Mouse (Mus musculus) embryonic facial prominence, embryonic 15.5 days (tissue): ENCODE data around the gene Sp6. TPM values are rescaled to one million over a fixed set of nuclear protein-coding genes. Genes with fewer than 3 reads are reported as not detected.

Experiments used
- ATAC-seq: fragments of 200-750 bp; cut with Nextera tagmentation; 2 replicates; pipeline ENCODE4 v1.8.0; 2017; ENCODE audit warnings: low read depth, moderate TSS enrichment; ENCODE audit not compliant: insufficient number of reproducible peaks, low FRiP score, low TSS enrichment
- H3K27ac ChIP-seq: fragments of 300-500 bp; sonication (generic); replicated peaks from 2 replicates; pipeline ENCODE4 v1.5.1; 2015; ENCODE audit warnings: mild to moderate bottlenecking, inconsistent platforms
- H3K27me3 ChIP-seq: fragments of 300-500 bp; sonication (generic); 2 replicates; pipeline ENCODE4 v1.6.1; 2015; ENCODE audit warnings: inconsistent platforms
- H3K36me3 ChIP-seq: fragments of 300-500 bp; sonication (generic); 2 replicates; pipeline ENCODE4 v1.6.1; 2015; ENCODE audit warnings: mild to moderate bottlenecking, inconsistent platforms
- H3K4me1 ChIP-seq: fragments of 300-500 bp; sonication (generic); 2 replicates; pipeline ENCODE4 v1.6.1; 2015; ENCODE audit warnings: inconsistent platforms
- H3K4me2 ChIP-seq: fragments of 300-500 bp; sonication (generic); replicated peaks from 2 replicates; pipeline ENCODE4 v1.6.1; 2015; ENCODE audit warnings: mild to moderate bottlenecking, inconsistent platforms
- H3K4me3 ChIP-seq: fragments of 300-500 bp; sonication (generic); replicated peaks from 2 replicates; pipeline ENCODE4 v1.5.1; 2015; ENCODE audit warnings: mild to moderate bottlenecking, inconsistent platforms
- H3K9ac ChIP-seq: fragments of 300-500 bp; sonication (generic); 2 replicates; pipeline ENCODE4 v1.6.1; 2015; ENCODE audit warnings: inconsistent platforms
- H3K9me3 ChIP-seq: fragments of 300-500 bp; sonication (generic); replicated peaks from 2 replicates; pipeline ENCODE4 v1.6.1; 2016; ENCODE audit warnings: inconsistent platforms
- WGBS: fragments of 180-500 bp; shearing (Covaris S2); methylation state at CpG from one replicate; pipeline ENCODE4 v1.1.7; 2015; 5-methylcytosine and 5-hydroxymethylcytosine counted together
- microRNA-seq: library from miRNA; unstranded; fragments of <30 nt; microRNA quantifications from one replicate; pipeline ENCODE4, GENCODE M21; 2016; ENCODE audit warnings: borderline number of aligned reads
- polyA plus RNA-seq: library from polyadenylated mRNA; unstranded; fragments of >200 nt; fragmentation: Nextera tagmentation; extraction: Ambion mirVana; gene quantifications from 2 replicates; pipeline ENCODE4 v1.2.1, GENCODE M21; 2015

Sp6 gene
- polyA plus RNA-seq, 1 experiment from 2014 or later = 26.7 TPM

- Histone ChIP-seq H3K4me2 (no peak overlapping the region), H3K27me3 (no peaks in the 10 kb centered on the region), H3K4me1 (no peaks in the 10 kb centered on the region), H3K36me3 (peaks cover 25% of the 10 kb centered on the region), H3K9ac (no peak overlapping the region), H3K4me3 (no peak overlapping the region), H3K9me3 (no peaks in the 10 kb centered on the region), H3K27ac (no peak overlapping the region)
- WGBS = 48% methylated on average over 22 of the region's 22 CpGs
- no peak for ATAC-seq
These were observed 53.6 kb downstream of the Sp6 start for GRCm38 (mm10) chr11:97066656-97067360.

DNA sequence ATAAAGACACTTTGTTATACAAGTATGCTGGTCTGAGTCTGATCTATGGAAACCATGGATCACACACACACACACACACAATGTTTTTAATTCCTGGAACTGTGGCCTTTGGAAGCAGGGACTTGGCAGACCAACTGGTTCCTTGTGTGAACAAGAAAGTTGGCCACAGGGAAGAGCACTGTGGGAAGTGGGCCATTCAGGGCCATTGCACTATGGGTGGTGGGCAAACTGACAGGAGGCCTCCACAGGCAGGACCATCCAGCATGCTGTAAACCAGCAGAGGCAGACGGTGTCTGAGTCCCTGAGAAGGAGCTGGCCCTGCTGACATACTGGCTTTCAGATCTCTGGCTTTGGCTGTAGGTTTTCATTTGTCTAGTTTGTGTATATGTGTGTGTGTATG lies 56.1 kb downstream of the Sp6 start:
- no peak overlapping the region for H3K9ac ChIP-seq
- no peak overlapping the region for H3K4me2 ChIP-seq
- no peak overlapping the region for H3K27ac ChIP-seq
- ATAC-seq = no peak
- H3K36me3 ChIP-seq = peaks cover 21% of the 10 kb centered on the region
- 62% methylated on average over 1 of the region's 1 CpGs for WGBS
- no peaks in the 10 kb centered on the region for H3K27me3 ChIP-seq
- no peaks in the 10 kb centered on the region for H3K4me1 ChIP-seq
- no peaks in the 10 kb centered on the region for H3K9me3 ChIP-seq
- H3K4me3 ChIP-seq = no peak overlapping the region

DNA sequence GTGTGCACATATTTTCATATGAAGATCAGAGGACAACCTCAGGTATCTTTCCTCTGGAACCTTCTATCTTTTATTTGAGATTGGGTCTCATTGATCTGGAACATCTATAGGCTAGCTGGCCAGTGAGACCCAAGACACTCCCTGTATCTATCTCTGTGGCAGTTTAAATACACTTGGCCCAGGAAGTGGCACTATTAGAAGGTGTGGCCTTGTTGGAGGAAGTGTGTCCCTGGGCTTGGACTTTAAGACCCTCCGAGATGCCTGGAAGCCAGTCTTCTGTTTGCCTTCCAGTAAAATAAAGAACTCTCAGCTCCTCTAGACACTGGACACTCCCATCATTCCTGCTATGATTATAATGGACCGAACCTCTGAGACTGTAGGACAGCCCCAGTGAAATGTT lies 56.6 kb downstream of the Sp6 start:
- Histone ChIP-seq H3K4me3 (no peak overlapping the region), H3K27me3 (no peaks in the 10 kb centered on the region), H3K9ac (no peak overlapping the region), H3K27ac (no peak overlapping the region), H3K4me2 (no peak overlapping the region), H3K4me1 (no peaks in the 10 kb centered on the region), H3K36me3 (peaks cover 21% of the 10 kb centered on the region), H3K9me3 (no peaks in the 10 kb centered on the region)
- ATAC-seq = no peak
- WGBS = 79% methylated on average over 2 of the region's 2 CpGs

DNA sequence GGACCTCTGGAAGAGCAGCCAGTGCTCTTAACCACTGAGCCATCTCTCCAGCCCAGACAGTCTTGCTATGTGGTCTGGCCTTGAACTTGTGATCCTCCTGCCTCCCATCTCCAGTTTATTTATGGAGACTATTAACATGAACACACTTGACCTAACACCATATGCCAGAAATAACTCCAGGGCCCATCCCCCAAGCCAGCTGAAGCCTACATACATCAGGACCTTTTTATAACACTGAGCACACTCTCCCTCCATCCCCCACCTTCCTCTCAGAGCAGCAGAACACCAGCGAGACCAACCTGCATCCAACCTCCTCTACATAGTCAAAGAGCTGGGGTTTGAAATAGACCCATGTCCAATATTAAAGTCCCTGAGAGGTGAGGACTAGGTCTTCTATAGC lies 57.9 kb downstream of the Sp6 start:
- no peak for ATAC-seq
- Histone ChIP-seq H3K27me3 (no peaks in the 10 kb centered on the region), H3K9me3 (no peaks in the 10 kb centered on the region), H3K4me3 (no peak overlapping the region), H3K4me1 (no peaks in the 10 kb centered on the region), H3K36me3 (peaks cover 21% of the 10 kb centered on the region), H3K27ac (no peak overlapping the region), H3K4me2 (no peak overlapping the region), H3K9ac (no peak overlapping the region)
- 83% methylated on average over 1 of the region's 1 CpGs for WGBS

GRCm38 (mm10) chr11:97072533-97072932 lies 59.3 kb downstream of the Sp6 start:
- Histone ChIP-seq H3K27me3 (no peaks in the 10 kb centered on the region), H3K36me3 (peaks cover 14% of the 10 kb centered on the region; the same call in 1 of the 2 replicates), H3K9me3 (no peaks in the 10 kb centered on the region), H3K27ac (no peak overlapping the region), H3K4me1 (no peaks in the 10 kb centered on the region), H3K4me3 (no peak overlapping the region), H3K4me2 (no peak overlapping the region), H3K9ac (no peak overlapping the region)
- ATAC-seq = no peak
- 25% methylated on average over 3 of the region's 3 CpGs for WGBS

- H3K9ac ChIP-seq = no peak overlapping the region
- no peaks in the 10 kb centered on the region for H3K4me1 ChIP-seq
- no peaks in the 10 kb centered on the region for H3K9me3 ChIP-seq
- H3K4me2 ChIP-seq = no peak overlapping the region
- 67% methylated on average over 8 of the region's 8 CpGs for WGBS
- no peak overlapping the region for H3K27ac ChIP-seq
- no peaks in the 10 kb centered on the region for H3K36me3 ChIP-seq
- no peak overlapping the region for H3K4me3 ChIP-seq
- H3K27me3 ChIP-seq = no peaks in the 10 kb centered on the region
- no peak for ATAC-seq
These were observed 61.0 kb downstream of the Sp6 start for GRCm38 (mm10) chr11:97074235-97074634.

Small RNAs within 50 kb of the gene (microRNA-seq; reads per million reads assigned to microRNA genes)
- 1.4 reads per million for gene Mir8103

Other genes with a start within 250 kb of the Sp6 start
- gene Snx11, start 235.8 kb upstream of the Sp6 start, polyA plus RNA-seq = 22.4 and 23.8 TPM in 2 replicates
- gene Cbx1, start 224.3 kb upstream of the Sp6 start, polyA plus RNA-seq = 93.4 and 102 TPM in 2 replicates
- gene Nfe2l1, start 183.4 kb upstream of the Sp6 start, polyA plus RNA-seq = 71.7 and 76.0 TPM in 2 replicates
- 191 and 194 TPM in 2 replicates for gene Copz2, start 163.5 kb upstream of the Sp6 start, polyA plus RNA-seq
- gene Cdk5rap3, start 96.9 kb upstream of the Sp6 start, polyA plus RNA-seq = 77.7 and 82.3 TPM in 2 replicates
- gene Prr15l, start 85.3 kb upstream of the Sp6 start, polyA plus RNA-seq = 5.6 and 6.1 TPM in 2 replicates
- 28.2 and 30.5 TPM in 2 replicates for gene Pnpo, start 69.4 kb upstream of the Sp6 start, polyA plus RNA-seq
- gene Sp2, start 30.4 kb upstream of the Sp6 start, polyA plus RNA-seq = 16.8 and 17.9 TPM in 2 replicates
- 22.5 and 23.9 TPM in 2 replicates for gene Scrn2, start 16.5 kb downstream of the Sp6 start, polyA plus RNA-seq
- gene Lrrc46, start 28.0 kb downstream of the Sp6 start, polyA plus RNA-seq = 9.5 and 21.4 TPM in 2 replicates
- gene Mrpl10, start 28.2 kb downstream of the Sp6 start, polyA plus RNA-seq = 77.9 and 80.4 TPM in 2 replicates
- gene Osbpl7, start 37.2 kb downstream of the Sp6 start, polyA plus RNA-seq = 10.4 and 10.8 TPM in 2 replicates
- 0.07 and 0.15 TPM in 2 replicates for gene Tbx21, start 101.9 kb downstream of the Sp6 start, polyA plus RNA-seq
- gene Tbkbp1, start 138.1 kb downstream of the Sp6 start, polyA plus RNA-seq = 8.9 and 9.5 TPM in 2 replicates
- gene Kpnb1, start 174.5 kb downstream of the Sp6 start, polyA plus RNA-seq = 43.8 and 49.9 TPM in 2 replicates